Mouse (Mus musculus) yolk sac, embryonic 10.5 days (tissue): ENCODE results near the gene Trex2.
"Not testable (repeated sequence)": the region's sequence is repeated elsewhere in the genome, so short reads cannot be mapped to it uniquely, and the experiment has no call there.

Experiments
- DNase-seq: peaks from one replicate; pipeline ENCODE4 v3.0.0-alpha.2; 2017; ENCODE audit warnings: low spot score

The Trex2 gene

DNA sequence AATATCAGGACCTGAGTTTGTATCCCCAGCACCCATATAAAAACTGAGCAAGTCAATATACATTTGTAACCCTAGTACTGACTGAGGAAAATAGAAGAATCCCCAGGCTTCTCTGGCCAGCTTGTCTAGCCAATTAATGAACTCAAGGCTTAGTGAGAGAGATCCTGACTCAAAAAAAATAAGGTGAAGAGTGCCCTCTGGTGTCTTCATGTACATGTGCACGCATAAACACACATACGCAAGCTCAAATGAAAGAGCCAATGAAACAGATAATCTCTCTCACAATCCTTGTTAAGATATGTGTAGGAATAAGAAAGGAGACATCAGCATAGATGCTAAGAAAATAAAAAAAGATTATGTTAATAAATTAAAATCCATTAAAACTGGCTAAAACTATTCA is 5.1 kb downstream of the Trex2 start:
- DNase-seq: no peak

DNA sequence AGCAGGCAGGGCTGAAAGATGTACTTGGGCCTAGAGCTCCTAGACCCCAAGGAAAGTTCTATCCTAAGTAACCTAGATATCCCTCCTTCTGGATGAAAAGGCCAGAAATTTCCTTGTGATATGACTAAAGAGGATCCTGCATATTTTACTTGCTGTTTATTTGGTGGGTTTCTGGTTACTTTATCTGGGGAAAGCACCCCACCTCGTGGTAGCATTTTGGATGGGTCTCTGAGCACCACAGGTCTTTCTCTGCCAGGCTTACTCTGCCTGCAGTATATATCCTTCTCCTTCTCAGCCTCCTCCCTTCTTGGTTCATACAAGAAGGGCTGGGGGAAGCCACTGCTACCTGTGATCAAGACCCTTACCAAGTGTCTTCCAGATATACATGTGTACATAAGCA is 22.4 kb downstream of the Trex2 start:
- no peak for DNase-seq

DNA sequence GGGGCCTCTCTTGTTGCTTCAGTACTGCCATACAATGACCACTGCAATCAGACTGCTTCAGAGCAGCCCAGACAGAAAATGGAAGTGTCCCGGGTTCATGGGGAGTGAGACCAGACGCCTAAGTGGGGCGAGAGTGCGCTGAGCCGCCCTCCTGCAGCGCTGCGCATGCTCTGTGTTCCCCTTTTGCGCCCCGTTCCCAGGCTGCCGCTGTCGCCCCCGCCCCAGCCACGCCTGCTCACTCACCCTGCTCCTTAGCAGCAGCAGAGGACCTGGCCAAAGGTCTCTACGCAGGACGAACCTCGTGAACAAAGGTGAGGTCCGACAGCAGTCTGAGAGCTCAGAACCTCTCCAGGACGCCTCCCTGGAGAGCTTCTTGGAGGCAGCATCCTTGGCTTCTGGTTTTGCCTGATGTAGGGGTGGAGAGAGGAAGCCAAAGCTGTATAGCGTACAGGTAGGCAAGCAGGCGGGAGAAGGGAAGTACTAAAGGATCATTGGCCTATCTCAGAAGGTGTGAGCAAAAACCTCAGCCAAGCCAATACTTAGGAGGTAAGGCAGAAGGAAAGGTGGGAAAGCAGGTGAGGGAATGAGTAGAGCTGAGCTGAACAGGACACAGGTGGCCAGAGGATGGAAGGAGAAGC is 24.1 kb downstream of the Trex2 start, which contains the start of gene Zfp92:
Zfp92 (plus strand) TSS at position 217 of the 638 bp plus-strand sequence.
- DNase-seq: peak; percentile 16

DNA sequence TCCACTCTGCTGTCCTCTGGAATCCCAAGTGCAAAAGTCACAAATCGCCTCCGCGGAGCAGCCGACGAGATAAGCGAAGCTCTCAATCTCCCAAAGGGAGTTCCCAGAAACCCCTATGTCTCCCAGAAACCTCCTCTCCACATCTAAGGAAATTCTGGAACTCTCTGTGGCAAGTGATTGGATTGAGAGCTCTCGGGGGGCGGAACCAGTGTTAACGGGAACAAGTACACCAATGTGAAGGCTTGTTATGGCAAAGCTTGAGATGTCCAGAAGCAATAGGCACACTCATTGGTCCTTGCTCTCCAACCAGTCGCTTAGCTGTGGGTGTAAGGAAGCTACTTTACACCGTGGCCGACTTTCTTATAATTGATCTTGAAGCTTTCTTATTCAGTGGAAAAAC is 33.5 kb downstream of the Trex2 start:
- no peak for DNase-seq

DNA sequence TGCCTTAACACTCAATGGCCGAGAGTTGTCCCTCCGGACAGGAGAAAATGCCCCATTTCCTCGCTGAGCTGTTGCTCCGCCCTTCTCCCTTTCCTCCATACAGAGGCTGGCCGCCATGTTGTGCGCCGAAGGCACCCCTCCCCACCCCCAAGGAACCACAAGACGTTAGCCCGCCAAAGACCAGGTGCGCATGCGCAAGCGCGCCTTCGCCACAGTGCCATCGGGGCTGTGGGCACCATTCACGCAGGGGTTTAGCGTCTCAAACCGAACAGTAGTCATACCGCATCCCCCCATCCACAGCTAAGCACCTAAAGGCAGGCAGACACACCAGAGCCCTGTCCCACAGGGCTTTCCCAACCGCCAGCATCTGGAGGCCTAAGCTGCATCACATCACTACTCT is 34.2 kb downstream of the Trex2 start:
- no peak for DNase-seq

DNA sequence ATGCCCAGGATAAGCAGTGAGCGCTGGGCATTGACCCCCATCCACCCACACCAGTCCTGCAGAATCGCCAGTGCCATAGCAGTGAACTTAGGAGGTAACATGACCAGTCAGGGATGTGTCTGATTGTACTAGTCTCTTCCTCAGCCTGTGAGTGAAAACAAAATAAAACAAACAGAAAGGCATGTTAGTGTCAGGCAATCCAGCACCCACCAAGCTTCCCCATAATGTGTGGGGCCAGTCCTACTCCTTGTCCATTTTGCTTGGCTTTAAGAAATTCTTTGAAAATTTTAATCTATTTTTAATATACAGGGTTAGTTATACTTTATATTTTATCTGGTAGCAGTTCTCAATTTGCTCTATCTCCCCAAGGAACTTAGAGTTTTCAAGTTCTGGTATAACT is 36.5 kb downstream of the Trex2 start, which contains the start of gene Gm18336:
Gm18336 (minus strand) TSS at position 101 of the 400 bp plus-strand sequence.
- not testable (repeated sequence) for DNase-seq

GRCm38 (mm10) chrX:73396446-73396845 is 38.7 kb downstream of the Trex2 start:
- DNase-seq: no peak

DNA sequence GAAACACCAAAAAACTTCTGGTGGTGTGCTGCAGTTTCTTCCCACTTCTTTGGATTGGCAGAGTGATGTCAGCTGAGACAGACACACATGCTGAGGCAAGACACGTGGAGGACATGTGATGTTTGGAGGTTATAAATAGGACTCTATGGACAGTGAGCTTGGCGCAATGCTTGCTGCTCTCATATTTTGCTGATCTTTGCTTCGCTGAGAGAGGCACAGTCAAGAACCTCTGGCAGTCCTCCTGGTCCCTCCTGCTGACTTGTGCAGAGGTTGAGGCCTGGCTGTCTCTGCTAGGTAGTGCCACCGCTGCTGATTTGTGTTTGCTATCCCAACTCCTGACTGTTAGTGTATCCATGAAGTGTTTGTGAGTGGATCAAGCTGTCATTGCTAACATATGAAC is 43.7 kb downstream of the Trex2 start:
- DNase-seq: no peak

DNA sequence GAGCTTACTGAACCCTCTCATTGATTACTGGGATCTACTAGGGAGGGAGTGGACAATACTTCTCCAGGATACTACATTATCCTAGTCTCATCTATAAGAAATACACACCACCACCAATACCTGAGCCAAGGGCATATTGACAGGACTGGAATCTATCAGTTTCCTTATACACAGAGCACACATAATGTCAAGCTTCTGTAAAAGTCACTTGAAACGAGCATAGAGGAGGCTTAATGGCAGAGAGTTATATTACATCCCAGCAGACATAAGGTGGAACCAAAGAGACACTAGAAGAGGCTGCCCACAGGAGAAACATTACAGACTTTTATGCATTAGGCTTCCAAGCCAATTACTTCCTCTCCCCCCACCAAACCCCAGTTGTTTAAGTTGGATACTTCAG is 50.2 kb downstream of the Trex2 start:
- DNase-seq: no peak

GRCm38 (mm10) chrX:73384419-73384818 is 50.7 kb downstream of the Trex2 start:
- no peak for DNase-seq
